Mouse (Mus musculus) urinary bladder, postnatal 36 days (tissue): ENCODE measurements around the gene Gm9767.
A peak's percentile ranks its signal among the peaks of the same experiment; 100 is the strongest.

Experiments
- DNase-seq, 2 experiments: peaks; one replicate each; pipeline ENCODE4 v3.0.0; 2022; ENCODE audit warnings: low spot score in 2 of 2, mixed read lengths in 1 of 2

Gm9767 gene

GRCm38 (mm10) chr10:26077671-26078481 is at the start of gene Gm9767:
Gm9767 (plus strand) TSS chr10:26078255.
- DNase-seq, result no peak

- DNase-seq, result no peak
Measured at GRCm38 (mm10) chr10:26034931-26035330, 43.1 kb upstream of the Gm9767 start.

GRCm38 (mm10) chr10:26051177-26051576 is 26.9 kb upstream of the Gm9767 start:
- no peak for DNase-seq

- DNase-seq, result no peak
Measured at GRCm38 (mm10) chr10:26059662-26060307, 18.3 kb upstream of the Gm9767 start.

- DNase-seq, result no peak
Measured at GRCm38 (mm10) chr10:26063071-26063470, 15.0 kb upstream of the Gm9767 start.

- no peak for DNase-seq
Measured at GRCm38 (mm10) chr10:26071986-26072385, 6.1 kb upstream of the Gm9767 start.

GRCm38 (mm10) chr10:26076949-26077348 is 1.1 kb upstream of the Gm9767 start:
- DNase-seq, result no peak

GRCm38 (mm10) chr10:26078521-26079142 is 577 bp downstream of the Gm9767 start, which contains the start of gene Tmem200a:
Tmem200a (minus strand) TSS chr10:26079052.
- DNase-seq, result peak; percentile 7 to 18

- DNase-seq, result no peak
Measured at GRCm38 (mm10) chr10:26079678-26080077, 1.6 kb downstream of the Gm9767 start.

- no peak for DNase-seq
Measured at GRCm38 (mm10) chr10:26082081-26082480, 4.0 kb downstream of the Gm9767 start.

GRCm38 (mm10) chr10:26103330-26103982 is 25.4 kb downstream of the Gm9767 start:
- DNase-seq, result no peak

GRCm38 (mm10) chr10:26114409-26114808 is 36.4 kb downstream of the Gm9767 start:
- no peak for DNase-seq

GRCm38 (mm10) chr10:26119067-26119821 is 41.2 kb downstream of the Gm9767 start:
- no peak for DNase-seq

GRCm38 (mm10) chr10:26119822-26120183 is 41.7 kb downstream of the Gm9767 start:
- DNase-seq, result no peak
